Mouse (Mus musculus): Measurements from ENCODE around the gene Olfr750. TPM values are rescaled to one million over a fixed set of nuclear protein-coding genes. Genes with fewer than 3 reads are reported as not detected.

The Olfr750 gene
- total and polyA plus RNA-seq, 3 experiments = not detected

DNA sequence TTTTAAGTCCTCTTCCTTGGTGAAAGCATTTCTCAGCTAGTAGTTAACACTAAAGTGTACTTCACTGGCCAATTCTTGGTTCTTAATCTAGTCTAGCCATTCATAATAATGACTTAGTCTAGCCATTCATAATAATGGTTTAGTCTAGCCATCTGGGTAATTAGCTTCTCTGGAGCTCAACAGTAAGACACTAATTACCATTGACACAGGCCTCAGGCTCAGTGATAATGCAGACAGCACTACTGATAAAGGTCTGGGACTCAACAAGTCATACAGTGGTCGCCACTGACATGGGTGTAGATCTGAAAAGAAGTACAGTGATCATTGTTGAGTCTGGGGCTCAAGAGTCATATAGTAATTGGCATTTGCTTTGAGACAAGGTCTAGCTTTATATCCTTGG, 49.4 kb downstream of the Olfr750 start:
- H3K27me3 ChIP-seq (ENCODE audit: control insufficient read depth in 1 of 2, insufficient read depth in 2 of 2, low read length in 2 of 2) = no peaks in the 10 kb centered on the region
- TF ChIP-seq MYB (IDR thresholded peaks at IDR 0.05; ENCODE audit: low read depth, low read length) (no peak), USF2 (IDR thresholded peaks at IDR 0.05; ENCODE audit: borderline replicate concordance in 1 of 2, insufficient read depth in 1 of 2, low read depth in 1 of 2, low read length in 2 of 2) (no peak), UBTF (IDR thresholded peaks at IDR 0.05; ENCODE audit: borderline replicate concordance, insufficient read depth, low read depth, low read length) (no peak), GATA1 (IDR thresholded peaks at IDR 0.05; ENCODE audit: low read depth, low read length) (no peak), POLR2A (IDR thresholded peaks at IDR 0.05; ENCODE audit: control insufficient read depth in 1 of 2, insufficient read depth in 1 of 2, low read depth in 1 of 2, low read length in 2 of 2, poor library complexity in 1 of 2) (no peak), MAX (IDR thresholded peaks at IDR 0.05; ENCODE audit: low read length) (no peak), GABPA (IDR thresholded peaks at IDR 0.05; ENCODE audit: low read depth, low read length) (no peak), RAD21 (IDR thresholded peaks at IDR 0.05; ENCODE audit: low read depth, low read length) (no peak), NELFE (IDR thresholded peaks at IDR 0.05; ENCODE audit: low read depth, low read length) (no peak), TBP (IDR thresholded peaks at IDR 0.05; ENCODE audit: low read depth, low read length) (no peak), JUND (IDR thresholded peaks at IDR 0.05; ENCODE audit: low read depth, low read length) (no peak)
- no peak overlapping the region for H3K9ac ChIP-seq (ENCODE audit: control insufficient read depth, low read depth, low read length, poor library complexity, severe bottlenecking)
- H3K4me1 ChIP-seq (ENCODE audit: control insufficient read depth in 1 of 2, insufficient read depth in 2 of 2, low read length in 2 of 2) = peaks cover 0 to 4% of the 10 kb centered on the region in 2 experiments; a peak in 1 of 4 replicates
- no peaks in the 10 kb centered on the region for H3K36me3 ChIP-seq (ENCODE audit: control insufficient read depth in 1 of 2, insufficient read depth in 2 of 2, low read length in 2 of 2)
- DNase-seq (ENCODE audit: low read depth, low spot score) = no peak
- no peaks in the 10 kb centered on the region for H3K79me2 ChIP-seq (ENCODE audit: control insufficient read depth, insufficient read depth, low read length, poor library complexity)
- no peak overlapping the region for H3K4me3 ChIP-seq (ENCODE audit: control insufficient read depth in 1 of 2, insufficient read depth in 1 of 2, low read depth in 2 of 2, low read length in 2 of 2)
- no peak overlapping the region for H3K27ac ChIP-seq (ENCODE audit: control insufficient read depth, low read depth, low read length)
- H3K9me3 ChIP-seq (replicated peaks; ENCODE audit: insufficient read depth, low read length) = no peaks in the 10 kb centered on the region

- Histone ChIP-seq H3K27me3 (ENCODE audit: control insufficient read depth in 1 of 2, insufficient read depth in 2 of 2, low read length in 2 of 2) (no peaks in the 10 kb centered on the region), H3K79me2 (ENCODE audit: control insufficient read depth, insufficient read depth, low read length, poor library complexity) (no peaks in the 10 kb centered on the region), H3K9me3 (replicated peaks; ENCODE audit: insufficient read depth, low read length) (no peaks in the 10 kb centered on the region), H3K36me3 (ENCODE audit: control insufficient read depth in 1 of 2, insufficient read depth in 2 of 2, low read length in 2 of 2) (no peaks in the 10 kb centered on the region), H3K9ac (ENCODE audit: control insufficient read depth, low read depth, low read length, poor library complexity, severe bottlenecking) (no peak overlapping the region), H3K4me3 (ENCODE audit: control insufficient read depth in 1 of 2, insufficient read depth in 1 of 2, low read depth in 2 of 2, low read length in 2 of 2) (no peak overlapping the region), H3K4me1 (ENCODE audit: control insufficient read depth in 1 of 2, insufficient read depth in 2 of 2, low read length in 2 of 2) (peaks cover 0 to 4% of the 10 kb centered on the region in 2 experiments; a peak in 1 of 4 replicates), H3K27ac (ENCODE audit: control insufficient read depth, low read depth, low read length) (no peak overlapping the region)
- no peak for DNase-seq (ENCODE audit: low read depth, low spot score)
- TF ChIP-seq CTCF (IDR thresholded peaks at IDR 0.05 in 2 of 3, conservative IDR thresholded peaks at IDR 0.05 in 1 of 3; ENCODE audit: control insufficient read depth in 1 of 3, insufficient read depth in 1 of 3, low read depth in 2 of 3, low read length in 3 of 3, poor library complexity in 1 of 3, severe bottlenecking in 1 of 3) (no peak), RCOR1 (IDR thresholded peaks at IDR 0.05; ENCODE audit: low read depth, low read length) (no peak), POLR2AphosphoS5 (IDR thresholded peaks at IDR 0.05; ENCODE audit: borderline replicate concordance, low read depth, low read length) (no peak), BHLHE40 (IDR thresholded peaks at IDR 0.05; ENCODE audit: borderline replicate concordance, low read depth, low read length) (no peak), ZNF384 (IDR thresholded peaks at IDR 0.05; ENCODE audit: low read depth, low read length) (no peak), POLR2AphosphoS2 (IDR thresholded peaks at IDR 0.05; ENCODE audit: low read length) (no peak), MAX (IDR thresholded peaks at IDR 0.05; ENCODE audit: low read length) (no peak), UBTF (IDR thresholded peaks at IDR 0.05; ENCODE audit: borderline replicate concordance, insufficient read depth, low read depth, low read length) (no peak), USF2 (IDR thresholded peaks at IDR 0.05; ENCODE audit: borderline replicate concordance in 1 of 2, insufficient read depth in 1 of 2, low read depth in 1 of 2, low read length in 2 of 2) (no peak), NRF1 (IDR thresholded peaks at IDR 0.05; ENCODE audit: insufficient read depth, low read depth, low read length, poor library complexity, severe bottlenecking) (no peak), POLR2A (IDR thresholded peaks at IDR 0.05; ENCODE audit: control insufficient read depth in 1 of 2, insufficient read depth in 1 of 2, low read depth in 1 of 2, low read length in 2 of 2, poor library complexity in 1 of 2) (no peak), MXI1 (IDR thresholded peaks at IDR 0.05; ENCODE audit: low read depth, low read length) (no peak), JUND (IDR thresholded peaks at IDR 0.05; ENCODE audit: low read depth, low read length) (no peak), TCF12 (IDR thresholded peaks at IDR 0.05; ENCODE audit: low read depth, low read length) (no peak), ZMIZ1 (IDR thresholded peaks at IDR 0.05; ENCODE audit: low read depth, low read length) (no peak), E2F4 (IDR thresholded peaks at IDR 0.05; ENCODE audit: borderline replicate concordance, low read depth, low read length) (no peak), TAL1 (IDR thresholded peaks at IDR 0.05; ENCODE audit: low read length) (no peak)
Observed at GRCm38 (mm10) chr14:51023457-51023856, 50.8 kb downstream of the Olfr750 start.

All from MEL (cell line).